Mouse (Mus musculus): Measurements from ENCODE around the gene Mon2. TPM values are rescaled to one million over a fixed set of nuclear protein-coding genes. Genes with fewer than 3 reads are reported as not detected.

The Mon2 gene
- polyA plus RNA-seq, 1 experiment from 2014 or later: 26.1 TPM

- no peak overlapping the region for H3K9ac ChIP-seq
- H3K27me3 ChIP-seq: no peaks in the 10 kb centered on the region
- no peaks in the 10 kb centered on the region for H3K4me1 ChIP-seq (replicated peaks)
- H3K9me3 ChIP-seq: no peaks in the 10 kb centered on the region
- WGBS: 89% methylated on average over 20 of the region's 20 CpGs
- H3K4me2 ChIP-seq: no peak overlapping the region
- ATAC-seq (ENCODE audit: low FRiP score, low read depth): no peak
- peaks cover 56% of the 10 kb centered on the region for H3K36me3 ChIP-seq
- H3K4me3 ChIP-seq: no peak overlapping the region
- no peak overlapping the region for H3K27ac ChIP-seq (replicated peaks)
Observed at GRCm38 (mm10) chr10:123005237-123006185, 70.8 kb downstream of the Mon2 start.

DNA sequence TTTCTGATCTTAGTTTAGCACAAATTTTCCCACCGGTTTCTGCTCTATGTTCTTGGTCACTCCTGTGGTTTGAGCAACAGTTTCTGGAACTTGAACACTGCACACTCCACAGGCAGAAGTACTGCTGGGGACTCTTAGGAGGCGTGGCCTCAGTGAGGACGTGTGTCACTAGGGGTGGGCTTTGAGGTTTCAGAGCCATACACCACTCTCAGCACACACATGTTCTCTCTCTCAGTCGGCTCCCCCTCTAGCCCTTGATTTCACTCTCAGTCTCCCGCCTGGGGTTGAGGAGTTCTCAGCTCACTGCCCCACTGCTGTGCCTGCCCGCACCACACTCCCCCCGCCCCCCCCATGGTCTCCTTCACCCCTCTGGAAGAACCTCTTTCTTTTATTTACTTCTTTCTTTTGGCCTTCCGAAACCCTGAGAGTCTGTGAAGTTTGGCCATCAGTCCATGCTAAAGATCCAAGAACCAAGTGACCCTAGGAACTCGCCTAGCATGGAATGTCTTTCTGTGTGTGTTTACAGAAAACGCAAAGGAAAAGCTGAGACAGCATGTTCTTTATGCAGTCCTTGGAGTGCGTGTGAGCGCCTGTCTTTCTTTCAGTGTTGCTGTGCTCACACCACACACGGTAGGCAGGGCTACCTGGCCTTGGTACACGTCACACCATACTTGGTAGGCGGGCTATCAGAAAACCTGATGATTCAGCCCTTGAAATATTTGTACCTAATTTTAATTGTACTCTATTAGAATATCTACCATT is 71.6 kb downstream of the Mon2 start:
- Histone ChIP-seq H3K27ac (replicated peaks) (no peak overlapping the region), H3K4me2 (no peak overlapping the region), H3K4me1 (replicated peaks) (no peaks in the 10 kb centered on the region), H3K9ac (no peak overlapping the region), H3K4me3 (no peak overlapping the region), H3K36me3 (peaks cover 47% of the 10 kb centered on the region), H3K27me3 (no peaks in the 10 kb centered on the region), H3K9me3 (no peaks in the 10 kb centered on the region)
- peak; percentile 59; the same call in 1 of the 2 replicates for ATAC-seq (ENCODE audit: low FRiP score, low read depth)
- 72% methylated on average over 15 of the region's 15 CpGs for WGBS

DNA sequence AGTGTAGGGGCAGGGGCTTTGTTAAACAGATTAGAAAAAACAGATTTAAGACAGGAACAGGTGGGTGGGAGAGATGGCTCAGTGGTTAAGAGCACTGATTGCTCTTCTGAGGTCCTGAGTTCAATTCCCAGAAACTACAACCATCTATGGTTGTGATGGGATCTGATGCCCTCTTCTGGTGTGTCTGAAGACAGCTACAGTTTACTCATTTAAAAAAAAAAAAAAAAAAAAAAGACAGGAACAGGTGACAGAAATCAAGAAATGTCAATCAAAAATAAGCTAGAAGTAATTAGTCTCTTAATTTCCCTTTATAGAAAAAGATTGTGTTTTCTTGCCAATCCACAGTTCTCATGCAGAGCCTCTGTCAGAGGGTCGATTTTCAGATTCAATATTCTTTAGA is 74.3 kb downstream of the Mon2 start:
- H3K36me3 ChIP-seq: peaks cover 54% of the 10 kb centered on the region
- no peak overlapping the region for H3K4me3 ChIP-seq
- no peaks in the 10 kb centered on the region for H3K4me1 ChIP-seq (replicated peaks)
- 90% methylated on average over 1 of the region's 1 CpGs for WGBS
- H3K27ac ChIP-seq (replicated peaks): no peak overlapping the region
- H3K27me3 ChIP-seq: no peaks in the 10 kb centered on the region
- no peak overlapping the region for H3K9ac ChIP-seq
- no peaks in the 10 kb centered on the region for H3K9me3 ChIP-seq
- H3K4me2 ChIP-seq: no peak overlapping the region
- ATAC-seq (ENCODE audit: low FRiP score, low read depth): no peak

DNA sequence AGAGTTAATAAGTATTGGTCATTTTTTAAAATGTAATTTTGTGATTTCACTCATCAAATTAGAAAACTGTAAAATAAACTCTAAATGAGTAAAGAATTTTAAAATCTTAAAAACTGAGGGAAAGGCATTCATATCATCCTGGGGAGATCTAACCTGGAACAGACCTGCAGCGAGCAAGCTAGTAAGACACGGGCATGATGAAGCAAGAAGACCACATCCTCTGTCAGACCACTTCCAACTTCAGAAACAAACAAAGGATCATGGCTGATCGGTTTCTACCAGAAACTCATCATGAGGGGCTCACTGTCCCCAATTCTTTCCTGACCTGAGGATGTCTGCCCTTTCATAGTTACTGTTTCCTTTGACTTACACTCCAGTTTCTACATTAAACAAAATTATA is 74.9 kb downstream of the Mon2 start:
- Histone ChIP-seq H3K36me3 (peaks cover 59% of the 10 kb centered on the region), H3K4me2 (no peak overlapping the region), H3K27me3 (no peaks in the 10 kb centered on the region), H3K27ac (replicated peaks) (no peak overlapping the region), H3K9me3 (no peaks in the 10 kb centered on the region), H3K9ac (no peak overlapping the region), H3K4me1 (replicated peaks) (no peaks in the 10 kb centered on the region), H3K4me3 (no peak overlapping the region)
- 83% methylated on average over 3 of the region's 3 CpGs for WGBS
- ATAC-seq (ENCODE audit: low FRiP score, low read depth): no peak

DNA sequence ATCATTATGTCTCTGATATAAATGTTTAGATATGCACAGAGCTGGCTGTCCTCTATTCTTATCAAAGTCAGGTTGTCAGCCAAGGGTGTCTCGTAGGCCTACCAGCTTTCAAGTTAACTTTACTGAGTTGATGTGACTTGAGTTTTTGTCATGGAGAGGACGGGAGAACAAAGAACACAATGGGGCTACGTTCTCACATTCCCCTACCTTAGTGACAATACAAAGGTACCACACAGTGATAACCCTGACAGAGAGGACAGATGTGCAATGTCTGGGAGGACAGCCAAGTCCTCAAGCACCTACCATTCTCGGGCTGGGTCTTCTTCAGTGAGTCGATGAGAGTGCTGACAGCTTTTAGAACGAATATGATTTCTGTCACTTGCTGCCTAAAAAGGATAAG is 76.9 kb downstream of the Mon2 start:
- ATAC-seq (ENCODE audit: low FRiP score, low read depth): no peak

DNA sequence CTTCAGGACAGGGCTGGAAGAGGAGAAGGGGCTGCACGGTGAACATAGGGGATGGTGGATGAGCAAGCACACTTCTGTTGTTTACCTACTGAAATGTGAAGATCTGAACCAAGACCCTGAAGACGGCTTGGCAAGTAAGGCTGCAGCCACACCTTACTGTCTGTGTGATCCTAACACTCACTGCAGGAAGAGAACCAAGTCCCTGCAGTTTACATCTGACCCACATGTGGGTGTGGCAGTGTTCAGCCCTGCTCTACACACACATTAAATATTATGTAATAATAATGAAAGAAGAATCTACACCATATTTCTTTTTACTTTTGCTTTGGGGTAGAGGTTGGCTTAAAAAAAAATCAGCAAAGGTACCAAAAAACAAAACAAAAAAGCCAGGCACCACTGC is 78.5 kb downstream of the Mon2 start:
- WGBS: 91% methylated on average over 2 of the region's 2 CpGs
- H3K9ac ChIP-seq: no peak overlapping the region
- no peak overlapping the region for H3K4me2 ChIP-seq
- ATAC-seq (ENCODE audit: low FRiP score, low read depth): no peak
- no peaks in the 10 kb centered on the region for H3K9me3 ChIP-seq
- no peak overlapping the region for H3K4me3 ChIP-seq
- no peak overlapping the region for H3K27ac ChIP-seq (replicated peaks)
- H3K4me1 ChIP-seq (replicated peaks): no peaks in the 10 kb centered on the region
- H3K36me3 ChIP-seq: peaks cover 64% of the 10 kb centered on the region
- no peaks in the 10 kb centered on the region for H3K27me3 ChIP-seq

More for the DNA sequence above, 76.9 kb downstream of the Mon2 start:
- 69% methylated on average over 6 of the region's 6 CpGs for WGBS
- H3K9ac ChIP-seq: no peak overlapping the region
- no peaks in the 10 kb centered on the region for H3K4me1 ChIP-seq (replicated peaks)
- H3K4me2 ChIP-seq: no peak overlapping the region
- no peaks in the 10 kb centered on the region for H3K9me3 ChIP-seq
- peaks cover 69% of the 10 kb centered on the region for H3K36me3 ChIP-seq
- H3K27me3 ChIP-seq: no peaks in the 10 kb centered on the region
- H3K27ac ChIP-seq (replicated peaks): no peak overlapping the region
- no peak overlapping the region for H3K4me3 ChIP-seq

DNA sequence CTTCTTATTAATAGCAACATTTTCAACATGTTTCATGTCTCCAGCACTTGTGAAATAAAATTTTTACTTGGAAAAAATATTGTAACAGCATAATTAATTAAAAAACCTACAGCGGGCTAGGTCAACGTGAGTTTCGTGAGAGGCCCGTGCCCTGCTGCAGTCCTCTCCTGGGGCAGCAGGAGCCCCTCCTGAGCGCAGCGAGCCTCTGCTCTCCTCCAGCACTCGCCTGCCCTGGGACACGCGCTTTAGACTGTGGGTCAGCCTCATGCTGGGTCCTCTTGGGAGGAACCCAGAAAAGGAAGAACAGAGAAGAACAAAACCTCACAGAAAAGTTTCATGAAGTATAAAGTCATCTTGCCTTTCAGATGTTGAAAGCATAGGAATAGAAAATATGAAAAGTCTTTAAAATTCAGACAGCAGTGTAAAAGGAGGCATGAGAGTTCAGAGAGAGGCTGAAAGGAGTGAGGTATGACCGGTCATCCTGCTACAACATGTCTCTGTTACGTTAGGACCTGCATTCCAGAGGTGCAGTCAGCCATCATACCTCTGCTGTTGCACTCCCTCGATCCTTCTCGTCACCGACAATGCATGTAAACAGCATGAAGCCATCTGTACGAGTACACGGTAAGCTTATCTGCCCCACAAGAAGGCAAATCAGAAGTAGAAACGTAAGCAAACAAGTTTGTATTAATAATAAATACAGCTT is 81.8 kb downstream of the Mon2 start:
- WGBS: 55% methylated on average over 17 of the region's 17 CpGs
- no peaks in the 10 kb centered on the region for H3K4me1 ChIP-seq (replicated peaks)
- no peak overlapping the region for H3K9ac ChIP-seq
- no peaks in the 10 kb centered on the region for H3K9me3 ChIP-seq
- ATAC-seq (ENCODE audit: low FRiP score, low read depth): no peak
- peaks cover 62% of the 10 kb centered on the region for H3K36me3 ChIP-seq
- H3K27me3 ChIP-seq: no peaks in the 10 kb centered on the region
- H3K4me2 ChIP-seq: no peak overlapping the region
- no peak overlapping the region for H3K4me3 ChIP-seq
- no peak overlapping the region for H3K27ac ChIP-seq (replicated peaks)

DNA sequence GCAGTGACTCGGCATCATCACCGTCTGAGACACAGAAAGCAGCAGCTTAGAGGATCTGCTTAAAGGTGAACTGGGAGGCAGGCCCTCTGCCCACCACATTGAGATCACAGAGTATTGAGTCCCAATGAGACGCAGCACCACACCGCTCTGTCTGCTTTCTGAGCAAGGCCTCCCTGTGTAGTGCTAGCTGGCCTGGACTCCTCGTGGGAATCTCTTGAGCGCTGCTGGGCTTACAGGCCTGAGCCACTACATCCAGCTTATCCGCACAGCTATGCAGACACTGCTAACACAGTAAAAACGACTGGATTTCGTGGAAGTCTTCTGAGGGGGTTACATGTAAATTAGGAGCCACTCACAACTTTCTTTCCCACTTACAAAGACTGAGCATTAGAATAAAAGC is 84.7 kb downstream of the Mon2 start:
- ATAC-seq (ENCODE audit: low FRiP score, low read depth): no peak
- 89% methylated on average over 9 of the region's 9 CpGs for WGBS

GRCm38 (mm10) chr10:122991053-122991452 is 85.3 kb downstream of the Mon2 start:
- Histone ChIP-seq H3K9ac (no peak overlapping the region), H3K27ac (replicated peaks) (peak overlapping the region; percentile 42; the same call in 1 of the 2 replicates), H3K36me3 (peaks cover 29% of the 10 kb centered on the region), H3K4me1 (replicated peaks) (peaks cover 15% of the 10 kb centered on the region), H3K4me3 (no peak overlapping the region), H3K4me2 (no peak overlapping the region), H3K9me3 (no peaks in the 10 kb centered on the region), H3K27me3 (no peaks in the 10 kb centered on the region)
- ATAC-seq (ENCODE audit: low FRiP score, low read depth): no peak
- WGBS: 83% methylated on average over 9 of the region's 9 CpGs

More for the DNA sequence above, 84.7 kb downstream of the Mon2 start:
- Histone ChIP-seq H3K27me3 (no peaks in the 10 kb centered on the region), H3K27ac (replicated peaks) (peak overlapping the region; percentile 42; the same call in 1 of the 2 replicates), H3K36me3 (peaks cover 35% of the 10 kb centered on the region), H3K4me3 (no peak overlapping the region), H3K9me3 (no peaks in the 10 kb centered on the region), H3K4me1 (replicated peaks) (peaks cover 14% of the 10 kb centered on the region), H3K9ac (no peak overlapping the region), H3K4me2 (no peak overlapping the region)

- no peak for ATAC-seq (ENCODE audit: low FRiP score, low read depth)
Observed at GRCm38 (mm10) chr10:122990606-122991005, 85.7 kb downstream of the Mon2 start.

DNA sequence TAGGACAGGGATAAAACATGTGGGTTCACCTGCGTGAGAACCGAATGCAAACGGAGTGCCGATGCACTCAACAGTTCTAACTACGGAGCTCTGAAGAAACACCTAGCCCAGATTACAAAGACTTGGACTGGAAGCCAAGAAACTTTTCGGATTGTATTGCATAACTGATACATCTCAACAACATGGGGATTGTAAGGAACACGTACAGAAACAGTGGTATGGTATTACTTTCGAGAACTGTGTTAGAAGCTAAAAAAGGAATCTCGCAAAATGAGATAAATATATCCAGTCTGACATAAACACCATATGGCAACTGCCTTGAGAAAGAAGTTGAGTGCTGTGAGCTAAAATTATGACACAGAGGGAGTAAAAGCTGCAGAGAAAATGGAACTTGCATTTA is 86.4 kb downstream of the Mon2 start:
- 94% methylated on average over 9 of the region's 9 CpGs for WGBS
- no peak overlapping the region for H3K27ac ChIP-seq (replicated peaks)
- ATAC-seq (ENCODE audit: low FRiP score, low read depth): no peak
- H3K9me3 ChIP-seq: no peaks in the 10 kb centered on the region
- H3K4me3 ChIP-seq: no peak overlapping the region
- H3K4me2 ChIP-seq: no peak overlapping the region
- H3K27me3 ChIP-seq: no peaks in the 10 kb centered on the region
- peaks cover 15% of the 10 kb centered on the region for H3K4me1 ChIP-seq (replicated peaks)
- H3K36me3 ChIP-seq: peaks cover 19% of the 10 kb centered on the region
- no peak overlapping the region for H3K9ac ChIP-seq

More at GRCm38 (mm10) chr10:122990606-122991005, 85.7 kb downstream of the Mon2 start:
- WGBS: 95% methylated on average over 6 of the region's 6 CpGs
- Histone ChIP-seq H3K9ac (no peak overlapping the region), H3K27me3 (no peaks in the 10 kb centered on the region), H3K4me1 (replicated peaks) (peaks cover 15% of the 10 kb centered on the region), H3K27ac (replicated peaks) (peak overlapping the region; percentile 42; the same call in 1 of the 2 replicates), H3K4me3 (no peak overlapping the region), H3K4me2 (no peak overlapping the region), H3K36me3 (peaks cover 26% of the 10 kb centered on the region), H3K9me3 (no peaks in the 10 kb centered on the region)
